Mouse (Mus musculus): ENCODE measurements around the gene Rab44. TPM values are rescaled to one million over a fixed set of nuclear protein-coding genes. Genes with fewer than 3 reads are reported as not detected.

The Rab44 gene
- total RNA-seq, 2 experiments from 2014 or later: 34.8 to 38.7 TPM

DNA sequence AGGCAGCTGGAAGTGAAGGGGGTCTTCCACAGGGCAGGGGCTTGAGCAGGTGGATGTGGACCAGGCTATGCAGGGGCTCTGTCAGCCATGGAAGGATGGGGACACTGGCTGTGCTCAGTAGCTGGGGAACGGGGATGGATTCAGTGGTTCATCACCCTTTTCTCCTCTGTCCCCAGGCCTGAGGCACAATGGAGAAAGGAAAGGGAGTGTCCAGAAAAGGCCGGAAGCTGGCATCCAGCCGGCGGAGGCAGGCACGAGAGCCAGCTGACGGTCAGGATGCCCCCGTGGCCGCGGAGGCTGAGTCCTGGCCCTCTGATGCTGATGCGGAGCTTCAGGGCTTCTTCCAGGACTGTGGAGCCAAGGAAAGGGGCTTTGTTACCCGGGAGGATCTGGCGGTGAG, 6.7 kb downstream of the Rab44 start:
- ATAC-seq (replicated peaks; ENCODE audit: low FRiP score, poor library complexity, severe bottlenecking): no peak

DNA sequence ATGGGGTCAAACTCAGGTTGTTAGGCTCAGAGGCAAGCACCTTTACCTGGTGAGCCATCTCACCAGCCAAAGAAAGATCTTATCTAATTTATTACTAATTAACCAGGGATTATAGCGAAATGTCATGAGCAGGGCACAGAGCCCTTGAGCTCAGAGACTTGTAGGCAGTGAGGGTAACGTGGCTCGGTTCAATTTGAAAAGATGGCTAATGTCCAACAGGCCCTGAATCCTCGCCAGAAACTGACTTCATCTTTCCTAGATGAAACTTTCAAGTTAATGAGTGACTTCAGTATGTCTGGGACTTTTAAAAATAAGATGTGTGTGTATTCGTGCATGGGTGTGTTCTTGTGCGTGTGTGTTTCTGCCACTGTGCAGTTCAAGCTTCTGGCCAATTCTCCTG, 8.9 kb downstream of the Rab44 start:
- no peak for ATAC-seq (replicated peaks; ENCODE audit: low FRiP score, poor library complexity, severe bottlenecking)

DNA sequence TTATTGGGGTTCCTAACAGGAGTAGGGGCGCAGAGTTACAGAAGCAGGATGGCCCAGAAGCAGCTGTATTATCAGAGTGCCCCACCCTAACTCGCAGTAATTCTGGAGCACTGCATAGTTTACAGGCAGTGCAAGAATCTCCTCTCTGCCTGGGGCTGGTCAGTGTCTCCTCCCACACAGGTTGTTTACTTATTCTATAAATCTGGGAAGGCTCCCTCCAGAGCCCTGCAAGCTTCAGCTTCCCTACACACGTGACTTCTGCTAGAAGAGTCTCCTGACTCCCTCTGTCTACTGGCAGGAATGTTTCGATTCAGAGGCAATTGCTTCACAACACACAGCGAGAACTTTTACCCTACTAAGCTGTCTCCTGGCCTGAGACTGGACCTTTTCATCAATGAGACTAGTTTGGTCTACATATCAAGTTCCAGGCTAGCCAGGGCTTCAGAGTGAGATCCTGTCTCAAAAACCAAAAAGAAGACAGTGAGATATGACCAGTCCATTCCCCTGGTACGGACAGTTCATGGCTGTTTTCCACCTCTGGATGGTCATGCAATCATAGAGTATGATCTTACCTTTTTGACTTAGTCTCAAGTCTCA, 9.7 kb downstream of the Rab44 start:
- ATAC-seq (replicated peaks; ENCODE audit: low FRiP score, poor library complexity, severe bottlenecking): no peak

DNA sequence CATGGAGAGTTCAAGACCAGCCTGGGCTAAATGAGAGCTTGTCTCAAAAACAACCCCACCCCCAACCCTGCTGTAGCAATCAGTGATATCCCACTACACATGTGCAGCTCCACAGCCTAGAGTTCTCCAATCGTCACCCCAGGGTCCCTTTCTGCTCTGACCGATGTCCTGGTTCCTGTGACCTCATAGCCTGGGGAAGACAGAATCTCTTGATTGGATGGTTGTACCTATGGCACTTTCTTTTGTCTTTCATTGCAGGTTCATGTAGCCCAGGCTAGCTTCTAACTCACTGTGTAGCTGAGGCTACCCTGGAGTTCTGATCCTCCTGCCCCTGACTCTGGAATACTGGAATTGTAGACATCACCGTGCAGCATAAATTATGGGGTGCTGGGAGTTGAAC, 12.6 kb downstream of the Rab44 start:
- ATAC-seq (replicated peaks; ENCODE audit: low FRiP score, poor library complexity, severe bottlenecking): no peak

DNA sequence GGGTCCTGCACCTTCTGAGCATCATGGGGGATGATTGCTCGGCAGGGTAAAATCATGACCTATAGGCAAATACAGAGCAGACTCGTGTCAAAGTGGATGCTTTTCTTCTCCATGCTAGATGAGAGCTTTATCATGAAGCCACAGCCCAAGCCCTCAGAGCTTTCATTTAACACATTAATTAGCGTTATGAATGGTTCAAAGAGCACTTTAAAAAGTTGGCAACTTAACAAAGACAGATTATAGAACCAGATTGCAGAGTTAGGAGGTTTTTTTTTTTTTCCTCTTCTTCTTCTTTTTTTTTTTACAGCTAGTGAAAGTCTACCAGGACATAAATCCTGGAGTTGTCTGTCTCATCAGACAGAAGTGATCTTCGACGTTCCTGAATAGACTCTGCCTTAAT, 15.4 kb downstream of the Rab44 start:
- no peak for ATAC-seq (replicated peaks; ENCODE audit: low FRiP score, poor library complexity, severe bottlenecking)

DNA sequence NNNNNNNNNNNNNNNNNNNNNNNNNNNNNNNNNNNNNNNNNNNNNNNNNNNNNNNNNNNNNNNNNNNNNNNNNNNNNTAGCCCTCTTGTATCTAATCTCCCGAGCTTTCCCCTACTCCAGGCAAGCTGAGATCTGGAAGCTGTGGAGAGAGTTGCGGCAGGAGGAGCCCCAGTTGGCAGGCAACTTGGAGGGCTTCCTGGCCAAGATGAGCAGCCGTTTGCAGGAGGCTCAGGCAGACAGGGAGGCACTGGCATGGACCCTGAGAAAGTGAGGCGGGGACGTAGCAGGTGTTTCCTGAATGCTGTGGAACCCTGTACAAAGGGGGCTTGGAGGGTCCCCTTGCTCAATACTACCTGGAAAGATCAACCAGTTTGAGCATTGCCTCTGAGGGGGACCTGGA, 21.1 kb downstream of the Rab44 start:
- ATAC-seq (replicated peaks; ENCODE audit: low FRiP score, poor library complexity, severe bottlenecking): no peak

DNA sequence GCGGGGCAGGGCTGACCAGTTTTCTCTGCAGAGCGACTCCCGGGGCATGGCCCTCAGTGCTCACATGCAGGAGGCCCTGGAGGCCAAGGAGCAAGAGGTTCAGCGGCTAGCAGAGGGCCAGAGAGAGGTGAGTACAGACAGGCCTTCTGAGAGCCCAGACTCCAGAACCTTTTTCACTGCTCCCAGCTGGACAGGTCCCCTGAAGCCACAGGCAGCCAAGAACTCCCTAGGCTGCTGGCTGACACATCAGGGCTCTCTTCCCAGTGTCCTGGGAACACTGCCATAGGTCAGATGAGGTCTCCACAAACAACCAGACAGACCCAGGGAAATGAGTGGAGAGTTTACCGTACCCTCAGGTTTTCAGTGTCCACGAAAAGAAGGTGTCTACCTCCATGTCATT, 22.3 kb downstream of the Rab44 start:
- ATAC-seq (replicated peaks; ENCODE audit: low FRiP score, poor library complexity, severe bottlenecking): no peak

DNA sequence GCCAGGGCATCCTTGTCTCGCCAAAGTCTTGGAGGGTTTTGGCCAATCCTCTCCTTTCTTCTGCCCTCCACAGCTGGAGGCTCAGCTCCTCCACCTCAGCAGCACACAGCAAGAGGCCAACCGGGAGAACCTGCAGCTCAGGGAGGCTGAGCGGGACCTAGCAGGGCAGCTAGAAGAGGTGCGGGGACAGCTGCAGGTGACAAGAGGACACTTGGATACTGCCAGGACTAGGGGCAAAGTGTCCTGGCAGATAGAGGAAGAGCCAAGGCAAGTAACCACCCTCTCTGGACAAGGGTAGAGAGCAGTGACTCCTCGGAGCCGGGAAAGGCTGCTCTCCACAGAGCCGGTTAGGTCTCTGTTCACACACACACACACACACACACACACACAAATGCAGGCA, 24.0 kb downstream of the Rab44 start:
- no peak for ATAC-seq (replicated peaks; ENCODE audit: low FRiP score, poor library complexity, severe bottlenecking)

DNA sequence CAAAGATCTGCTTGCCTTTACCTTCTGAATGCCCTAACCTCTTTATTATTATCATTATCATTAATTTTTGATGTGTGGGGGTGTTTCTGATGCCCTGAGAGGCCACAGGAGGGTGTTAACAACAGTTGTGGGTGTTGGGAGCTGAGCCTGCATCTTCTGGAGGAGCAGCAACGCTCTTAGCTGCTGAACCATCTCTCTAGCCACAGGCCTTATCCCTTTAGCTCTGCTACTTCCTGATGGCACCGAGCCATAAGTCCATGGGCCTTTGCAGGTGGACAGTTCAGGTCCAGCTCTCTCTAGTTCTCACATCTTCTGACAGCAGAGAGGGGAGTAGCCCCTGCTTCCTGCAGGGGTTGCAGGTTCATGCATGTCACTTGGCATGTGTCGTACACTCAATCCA, 27.6 kb downstream of the Rab44 start:
- ATAC-seq (replicated peaks; ENCODE audit: low FRiP score, poor library complexity, severe bottlenecking): no peak

DNA sequence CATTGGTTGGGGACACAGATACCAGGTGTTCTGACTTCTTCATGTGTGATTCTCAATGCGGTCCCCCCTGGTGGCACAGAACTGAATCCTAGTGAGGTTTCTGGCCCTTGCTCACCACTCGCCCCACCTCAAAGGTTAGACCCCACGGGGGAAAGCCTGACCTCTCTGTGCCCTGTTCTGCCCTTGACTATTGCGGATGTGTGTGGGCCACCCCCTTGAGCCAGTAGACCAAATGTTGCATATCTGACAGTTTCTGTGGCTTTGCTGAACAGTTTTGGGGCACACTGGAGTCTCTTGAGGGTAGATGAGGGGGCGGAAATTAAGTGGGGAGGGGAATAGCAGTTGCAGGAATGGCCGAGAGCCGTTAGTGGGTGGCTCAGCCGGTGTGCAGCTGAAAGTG, 29.3 kb downstream of the Rab44 start:
- no peak for ATAC-seq (replicated peaks; ENCODE audit: low FRiP score, poor library complexity, severe bottlenecking)

DNA sequence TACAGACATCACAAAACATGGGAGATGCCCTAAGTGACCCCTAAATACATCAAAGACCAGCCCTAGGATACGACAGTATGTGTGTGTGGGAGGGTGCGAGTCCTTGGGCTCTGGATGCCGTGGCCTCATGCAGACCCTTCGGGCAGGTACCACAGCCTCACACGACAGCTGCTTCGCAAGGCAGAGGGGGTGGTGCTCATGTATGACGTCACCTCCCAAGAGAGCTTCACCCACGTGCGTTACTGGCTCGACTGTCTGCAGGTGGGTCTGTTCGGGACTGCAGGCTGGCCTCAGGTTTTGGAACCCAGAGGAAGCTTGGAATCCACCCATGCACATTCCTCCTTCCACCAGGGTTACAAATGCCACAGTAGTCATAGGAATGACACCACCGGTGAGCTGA, 31.2 kb downstream of the Rab44 start:
- no peak for ATAC-seq (replicated peaks; ENCODE audit: low FRiP score, poor library complexity, severe bottlenecking)

DNA sequence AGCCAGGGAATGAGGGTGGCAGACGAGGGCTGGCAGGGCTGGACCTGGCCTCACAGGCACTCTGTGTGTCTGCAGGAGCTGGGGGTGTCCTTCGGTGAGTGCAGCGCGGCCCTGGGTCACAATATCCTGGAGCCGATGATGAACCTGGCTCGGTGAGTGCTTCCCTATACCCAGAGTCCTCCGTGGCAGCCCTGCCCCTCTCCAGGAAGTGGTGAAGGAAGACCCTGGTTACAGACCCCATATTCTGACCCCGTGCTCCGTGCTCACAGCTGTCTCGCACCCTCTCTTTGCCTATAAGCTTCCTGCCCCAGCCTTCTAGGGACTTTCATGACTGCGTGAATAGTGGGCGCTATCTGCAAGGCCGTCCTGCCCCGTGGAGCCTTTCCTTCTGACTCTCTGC, 33.3 kb downstream of the Rab44 start:
- ATAC-seq (replicated peaks; ENCODE audit: low FRiP score, poor library complexity, severe bottlenecking): no peak

DNA sequence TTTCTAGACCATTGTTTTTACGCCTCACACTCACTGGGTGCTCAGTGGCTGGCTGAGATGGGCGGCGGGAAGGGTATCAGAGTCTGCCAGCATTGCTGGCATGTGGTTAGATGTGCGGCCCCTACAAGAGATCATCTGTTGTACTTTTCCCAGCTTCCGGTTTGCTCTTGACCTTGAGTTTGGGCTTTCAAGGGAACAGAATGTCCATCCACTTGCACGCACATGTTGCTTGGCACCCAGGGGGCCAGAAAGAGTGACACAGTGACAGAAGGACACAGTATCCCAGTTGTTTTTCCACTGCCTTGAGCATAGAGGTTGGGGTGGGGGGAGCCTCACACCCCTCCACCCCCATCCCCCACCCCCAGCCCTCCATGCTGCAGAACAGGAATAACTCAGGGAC, 33.8 kb downstream of the Rab44 start:
- no peak for ATAC-seq (replicated peaks; ENCODE audit: low FRiP score, poor library complexity, severe bottlenecking)

DNA sequence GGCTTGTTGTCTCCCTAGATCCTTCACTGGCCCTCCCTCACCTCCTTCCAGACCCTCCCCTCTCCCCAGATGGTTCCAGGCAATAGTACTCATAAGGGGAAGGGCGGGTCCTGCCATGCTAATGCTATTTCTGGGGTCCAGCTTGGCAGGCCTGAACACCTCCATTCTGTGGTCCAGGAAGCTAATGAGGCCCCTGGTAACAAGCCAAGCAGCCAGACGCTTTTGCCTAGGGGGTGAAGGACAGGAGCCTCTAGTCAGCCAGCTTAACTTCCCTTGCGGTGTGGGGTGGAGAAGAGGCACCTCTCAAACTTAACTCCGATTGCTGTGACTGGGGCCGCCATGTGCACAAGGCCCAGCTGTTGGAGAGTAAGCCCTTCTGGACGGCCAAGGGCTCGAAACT, 35.8 kb downstream of the Rab44 start:
- no peak for ATAC-seq (replicated peaks; ENCODE audit: low FRiP score, poor library complexity, severe bottlenecking)

DNA sequence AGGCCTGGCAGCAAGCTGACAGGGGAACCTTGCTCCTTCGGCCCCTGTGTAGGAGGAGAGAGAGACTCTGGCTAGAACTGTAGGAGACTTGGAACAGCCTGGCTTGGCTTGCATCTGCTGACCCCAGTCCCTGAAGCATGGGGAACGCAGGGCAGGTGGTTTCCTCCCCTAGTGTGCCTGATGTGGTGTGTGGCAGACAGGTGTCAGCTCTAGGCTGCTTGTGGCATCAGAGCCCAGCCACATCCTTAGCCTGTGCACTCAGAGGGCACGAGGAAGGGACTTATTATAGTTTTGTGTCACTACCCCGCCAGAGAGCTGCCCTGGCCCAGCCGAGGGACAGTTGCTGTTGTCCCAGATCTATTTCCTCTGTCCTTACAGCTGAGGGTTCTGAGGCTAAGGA, 38.6 kb downstream of the Rab44 start:
- ATAC-seq (replicated peaks; ENCODE audit: low FRiP score, poor library complexity, severe bottlenecking): no peak

DNA sequence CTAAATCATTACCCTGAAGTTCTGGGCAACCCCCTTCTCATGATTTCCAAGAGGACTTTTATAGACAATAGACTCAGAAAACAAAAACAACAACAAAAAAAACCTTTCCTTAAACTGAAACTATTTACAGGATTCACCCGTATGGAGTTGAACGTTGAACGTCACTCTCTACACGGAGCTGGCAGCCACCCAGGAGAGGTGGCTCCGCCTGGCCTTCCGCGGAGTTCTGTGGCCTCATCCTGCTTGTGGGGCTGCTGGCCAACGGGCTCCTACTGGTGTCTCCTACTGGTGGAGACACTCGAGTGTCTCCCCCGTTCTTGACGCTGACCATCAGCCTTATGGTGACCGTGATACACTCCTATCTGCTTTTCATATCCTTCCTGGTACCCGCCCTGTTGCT, 40.3 kb downstream of the Rab44 start:
- ATAC-seq (replicated peaks; ENCODE audit: low FRiP score, poor library complexity, severe bottlenecking): no peak

DNA sequence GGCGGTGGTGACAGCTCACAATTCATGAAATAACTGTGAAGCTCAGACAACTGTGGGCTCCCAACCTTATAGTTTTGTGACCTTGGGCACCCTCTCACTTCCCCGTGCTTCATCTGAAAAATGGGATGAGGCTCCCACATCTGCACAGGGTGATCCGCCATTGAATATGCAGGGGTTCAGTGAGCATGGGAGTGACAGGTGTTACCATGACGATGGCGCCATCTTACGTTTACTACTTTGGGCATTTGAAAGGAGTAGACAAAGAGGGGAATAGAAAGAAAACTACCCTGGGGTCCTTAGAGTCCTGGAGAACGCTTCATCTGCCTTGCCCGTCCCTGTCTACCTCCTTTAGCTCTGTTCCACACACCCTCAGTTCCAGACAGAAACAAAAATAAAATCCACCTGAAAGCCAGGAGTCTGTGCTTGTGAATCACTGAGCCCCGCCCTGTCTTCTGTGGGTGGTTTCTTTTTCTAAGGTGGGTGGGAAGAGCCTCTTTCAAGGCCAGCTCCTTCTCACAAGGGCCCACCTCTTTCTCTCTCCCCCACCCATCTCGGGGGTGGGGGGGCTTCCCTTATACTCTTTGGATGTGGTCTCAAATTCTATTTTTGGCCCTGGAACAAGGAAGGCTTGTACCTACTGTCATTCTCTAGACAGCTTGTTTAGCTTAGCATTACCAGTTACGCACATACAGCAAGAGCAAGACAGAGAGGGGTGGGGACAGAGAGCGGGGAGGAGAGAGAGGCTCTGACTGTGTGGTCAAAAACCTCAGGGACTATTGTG, 41.6 kb downstream of the Rab44 start:
- no peak for ATAC-seq (replicated peaks; ENCODE audit: low FRiP score, poor library complexity, severe bottlenecking)

DNA sequence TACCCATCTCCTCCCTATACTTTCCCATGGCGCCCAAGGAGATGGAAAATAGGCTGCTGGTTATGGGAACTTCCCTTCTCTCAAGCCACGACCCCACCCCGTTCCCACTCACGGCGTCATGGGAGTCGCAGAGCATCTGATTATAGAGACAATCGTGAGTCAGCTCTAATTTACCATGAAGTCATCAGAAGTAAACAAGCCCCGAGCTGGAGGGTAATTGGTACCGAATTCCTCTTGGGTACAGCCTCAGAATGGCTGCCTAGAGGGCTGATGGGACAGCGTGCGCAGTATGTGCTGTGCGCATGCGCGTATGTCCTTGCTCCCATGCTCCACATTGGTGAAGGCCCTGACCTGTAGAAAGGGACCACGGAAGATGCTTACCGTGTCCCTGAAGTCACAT, 42.5 kb downstream of the Rab44 start:
- no peak for ATAC-seq (replicated peaks; ENCODE audit: low FRiP score, poor library complexity, severe bottlenecking)

DNA sequence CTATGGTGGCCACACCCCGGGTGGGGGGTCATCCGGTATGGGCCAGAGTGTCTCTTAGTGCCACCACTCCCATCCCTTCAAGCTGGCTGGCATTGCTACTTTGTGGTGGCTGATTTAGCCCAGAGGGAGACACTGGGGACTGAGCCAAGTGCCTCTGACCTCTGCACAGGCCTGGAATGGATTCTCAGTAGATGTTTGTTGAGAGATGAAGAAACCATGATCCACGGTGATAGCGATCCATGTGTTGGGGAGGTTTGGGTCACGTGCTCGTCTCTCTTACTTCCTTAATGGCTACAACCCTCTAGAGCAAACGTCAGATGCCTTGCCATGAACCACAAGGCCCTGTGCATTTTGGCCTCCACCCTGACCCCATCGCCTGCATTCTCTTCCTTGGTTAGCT, 42.9 kb downstream of the Rab44 start:
- ATAC-seq (replicated peaks; ENCODE audit: low FRiP score, poor library complexity, severe bottlenecking): no peak

DNA sequence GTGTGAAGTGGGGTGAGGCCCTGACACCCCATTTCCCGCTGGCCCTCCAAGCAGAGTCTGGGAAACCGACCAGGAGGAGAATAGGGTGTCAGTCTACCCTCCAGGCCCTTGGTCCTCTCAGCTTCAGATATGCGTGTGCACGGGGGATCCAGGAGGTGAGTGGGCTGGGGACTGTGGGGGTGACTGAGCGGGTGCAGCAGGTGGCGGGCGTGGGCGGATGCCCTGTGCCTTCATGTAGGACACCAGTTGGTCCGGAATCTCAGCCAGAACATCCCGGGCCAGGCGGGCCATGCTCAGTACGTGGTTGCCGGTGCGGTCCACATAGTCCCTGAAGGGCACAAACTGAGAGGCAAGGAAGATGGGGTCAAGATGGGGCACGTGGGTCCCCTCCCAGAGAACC, 45.0 kb downstream of the Rab44 start:
- no peak for ATAC-seq (replicated peaks; ENCODE audit: low FRiP score, poor library complexity, severe bottlenecking)

DNA sequence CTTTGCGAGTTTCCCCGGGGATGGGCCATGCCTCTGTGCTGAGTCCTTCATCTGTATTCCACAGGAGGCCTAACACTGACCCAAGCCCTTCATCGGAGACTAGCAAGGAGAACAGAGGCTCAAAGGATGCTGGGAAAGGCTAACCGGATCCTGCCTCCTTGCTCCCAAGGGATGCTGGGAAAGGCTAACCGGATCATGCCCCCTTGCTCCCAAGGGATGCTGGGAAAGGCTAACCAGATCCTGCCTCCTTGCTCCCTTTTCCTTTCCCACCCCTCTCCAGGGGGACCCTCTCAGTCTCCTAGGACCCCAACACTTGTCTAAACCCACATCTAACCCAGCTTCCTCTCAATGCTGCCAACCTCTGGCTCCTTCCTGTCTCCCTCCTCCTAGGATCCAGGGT, 45.4 kb downstream of the Rab44 start:
- ATAC-seq (replicated peaks; ENCODE audit: low FRiP score, poor library complexity, severe bottlenecking): no peak
